Mouse (Mus musculus) liver, embryonic 11.5 days (tissue): ENCODE results near the gene Map3k21. TPM values are rescaled to one million over a fixed set of nuclear protein-coding genes. Genes with fewer than 3 reads are reported as not detected.

Experiments used
- ATAC-seq: fragments of 200-750 bp; cut with Nextera tagmentation; replicated peaks from 2 replicates; pipeline ENCODE4 v1.8.0; 2017; ENCODE audit warnings: moderate number of reproducible peaks, mild to moderate bottlenecking, moderate TSS enrichment, moderate library complexity; ENCODE audit not compliant: low FRiP score
- DNase-seq: peaks from one replicate; pipeline ENCODE4 v3.0.0-alpha.2; 2017; ENCODE audit warnings: low spot score
- H3K27ac ChIP-seq: fragments of 300-500 bp; sonication (generic); 2 replicates; pipeline ENCODE4 v1.5.1; 2014; ENCODE audit warnings: mild to moderate bottlenecking, low read depth, low read length, control low read depth
- H3K27me3 ChIP-seq: fragments of 300-500 bp; sonication (generic); replicated peaks from 2 replicates; pipeline ENCODE4 v1.6.1; 2014; ENCODE audit warnings: low read length, mixed read lengths; ENCODE audit not compliant: control insufficient read depth, insufficient read depth
- H3K36me3 ChIP-seq: fragments of 300-500 bp; sonication (generic); 2 replicates; pipeline ENCODE4 v1.6.1; 2014; ENCODE audit warnings: mild to moderate bottlenecking, low read length, moderate library complexity, mixed read lengths; ENCODE audit not compliant: control insufficient read depth, insufficient read depth
- H3K4me1 ChIP-seq: fragments of 300-500 bp; sonication (generic); replicated peaks from 2 replicates; pipeline ENCODE4 v1.6.1; 2014; ENCODE audit warnings: low read length, mixed read lengths; ENCODE audit not compliant: control insufficient read depth, insufficient read depth
- H3K4me2 ChIP-seq: fragments of 300-500 bp; sonication (generic); 2 replicates; pipeline ENCODE4 v1.6.1; 2014; ENCODE audit warnings: mild to moderate bottlenecking, control low read depth, moderate library complexity
- H3K4me3 ChIP-seq: fragments of 300-500 bp; sonication (generic); 2 replicates; pipeline ENCODE4 v1.5.1; 2014; ENCODE audit warnings: low read depth, low read length, control low read depth
- H3K9ac ChIP-seq: fragments of 300-500 bp; sonication (generic); 2 replicates; pipeline ENCODE4 v1.6.1; 2014; ENCODE audit warnings: low read depth, low read length, control low read depth
- H3K9me3 ChIP-seq: fragments of 300-500 bp; sonication (generic); 2 replicates; pipeline ENCODE4 v1.6.1; 2016; ENCODE audit warnings: low read length, inconsistent platforms, mixed read lengths; ENCODE audit not compliant: control insufficient read depth
- WGBS: fragments of 180-500 bp; shearing (Covaris S2); extraction: QIAGEN DNeasy Blood & Tissue Kit; methylation state at CpG from one replicate; pipeline ENCODE4 v1.1.7; 2014; 5-methylcytosine and 5-hydroxymethylcytosine counted together
- polyA plus RNA-seq: library from polyadenylated mRNA; unstranded; fragments of >200 nt; fragmentation: Nextera tagmentation; extraction: Ambion mirVana; gene quantifications from 2 replicates; pipeline ENCODE4 v1.2.1, GENCODE M21; 2014

The Map3k21 gene
- polyA plus RNA-seq, 1 experiment from 2014 or later = 0.07 TPM

- Histone ChIP-seq H3K36me3 (no peaks in the 10 kb centered on the region), H3K4me2 (no peak overlapping the region), H3K27ac (no peak overlapping the region), H3K9ac (no peak overlapping the region), H3K4me1 (no peaks in the 10 kb centered on the region), H3K4me3 (no peak overlapping the region), H3K9me3 (no peaks in the 10 kb centered on the region), H3K27me3 (no peaks in the 10 kb centered on the region)
- peak; percentile 80 for ATAC-seq
- peak; percentile 61 for DNase-seq
- 20% methylated on average over 23 of the region's 23 CpGs for WGBS
Observed at GRCm38 (mm10) chr8:125950007-125950940, 40.0 kb downstream of the Map3k21 start.

- WGBS = 15% methylated on average over 11 of the region's 11 CpGs
- no peaks in the 10 kb centered on the region for H3K4me1 ChIP-seq
- DNase-seq (peak; percentile 42), ATAC-seq (no peak)
- no peaks in the 10 kb centered on the region; the same call in none of the 2 replicates for H3K27me3 ChIP-seq
- H3K9ac ChIP-seq = no peak overlapping the region
- no peak overlapping the region for H3K27ac ChIP-seq
- no peaks in the 10 kb centered on the region for H3K36me3 ChIP-seq
- no peak overlapping the region for H3K4me3 ChIP-seq
- no peaks in the 10 kb centered on the region for H3K9me3 ChIP-seq
- H3K4me2 ChIP-seq = no peak overlapping the region
Observed at GRCm38 (mm10) chr8:125955671-125956070, 45.4 kb downstream of the Map3k21 start.

- 80% methylated on average over 9 of the region's 9 CpGs for WGBS
- no peaks in the 10 kb centered on the region for H3K4me1 ChIP-seq
- no peak overlapping the region for H3K27ac ChIP-seq
- H3K4me2 ChIP-seq = no peak overlapping the region
- DNase-seq = no peak
- H3K9ac ChIP-seq = no peak overlapping the region
- ATAC-seq = no peak
- H3K27me3 ChIP-seq = no peaks in the 10 kb centered on the region; the same call in none of the 2 replicates
- no peak overlapping the region for H3K4me3 ChIP-seq
- no peaks in the 10 kb centered on the region for H3K36me3 ChIP-seq
- no peaks in the 10 kb centered on the region for H3K9me3 ChIP-seq
Observed at GRCm38 (mm10) chr8:125956796-125957195, 46.5 kb downstream of the Map3k21 start.

GRCm38 (mm10) chr8:125957226-125957993 lies 47.2 kb downstream of the Map3k21 start:
- H3K36me3 ChIP-seq = no peaks in the 10 kb centered on the region
- no peak for DNase-seq
- H3K4me1 ChIP-seq = no peaks in the 10 kb centered on the region
- no peak overlapping the region for H3K4me2 ChIP-seq
- H3K9me3 ChIP-seq = no peaks in the 10 kb centered on the region
- H3K9ac ChIP-seq = no peak overlapping the region
- no peak overlapping the region for H3K27ac ChIP-seq
- no peak overlapping the region for H3K4me3 ChIP-seq
- whole genome bisulfite sequencing = 77% methylated on average over 13 of the region's 13 CpGs
- no peaks in the 10 kb centered on the region; the same call in none of the 2 replicates for H3K27me3 ChIP-seq
- no peak for ATAC-seq

- Histone ChIP-seq H3K4me3 (no peak overlapping the region), H3K9me3 (no peaks in the 10 kb centered on the region), H3K4me1 (no peaks in the 10 kb centered on the region), H3K9ac (no peak overlapping the region), H3K27ac (no peak overlapping the region), H3K36me3 (no peaks in the 10 kb centered on the region), H3K4me2 (no peak overlapping the region), H3K27me3 (no peaks in the 10 kb centered on the region; the same call in none of the 2 replicates)
- no peak for ATAC-seq
- WGBS = 54% methylated on average over 1 of the region's 1 CpGs
- DNase-seq = no peak
Observed at GRCm38 (mm10) chr8:125957994-125958368, 47.7 kb downstream of the Map3k21 start.

- Histone ChIP-seq H3K4me3 (no peak overlapping the region), H3K4me2 (no peak overlapping the region), H3K4me1 (no peaks in the 10 kb centered on the region), H3K9me3 (no peaks in the 10 kb centered on the region), H3K36me3 (no peaks in the 10 kb centered on the region), H3K27ac (no peak overlapping the region), H3K27me3 (peaks cover 9% of the 10 kb centered on the region), H3K9ac (no peak overlapping the region)
- ATAC-seq (no peak), DNase-seq (no peak)
- 42% methylated on average over 4 of the region's 4 CpGs for WGBS
Observed at GRCm38 (mm10) chr8:125959363-125959771, 49.1 kb downstream of the Map3k21 start.

GRCm38 (mm10) chr8:125960037-125960436 lies 49.8 kb downstream of the Map3k21 start:
- DNase-seq (no peak), ATAC-seq (no peak)
- no peaks in the 10 kb centered on the region for H3K36me3 ChIP-seq
- H3K9ac ChIP-seq = no peak overlapping the region
- no peak overlapping the region for H3K4me3 ChIP-seq
- H3K27ac ChIP-seq = no peak overlapping the region
- H3K9me3 ChIP-seq = no peaks in the 10 kb centered on the region
- no peaks in the 10 kb centered on the region for H3K4me1 ChIP-seq
- peaks cover 15% of the 10 kb centered on the region for H3K27me3 ChIP-seq
- 73% methylated on average over 8 of the region's 8 CpGs for WGBS
- no peak overlapping the region for H3K4me2 ChIP-seq

GRCm38 (mm10) chr8:125961790-125962189 lies 51.5 kb downstream of the Map3k21 start:
- Histone ChIP-seq H3K9me3 (no peaks in the 10 kb centered on the region), H3K4me2 (no peak overlapping the region), H3K4me3 (no peak overlapping the region), H3K9ac (no peak overlapping the region), H3K27ac (no peak overlapping the region), H3K27me3 (peaks cover 18% of the 10 kb centered on the region), H3K36me3 (no peaks in the 10 kb centered on the region), H3K4me1 (no peaks in the 10 kb centered on the region)
- DNase-seq = no peak
- no peak for ATAC-seq
- 80% methylated on average over 6 of the region's 6 CpGs for WGBS
